9 mouse cellular contexts compared by ENCODE assay signal in the genomic region with DNA sequence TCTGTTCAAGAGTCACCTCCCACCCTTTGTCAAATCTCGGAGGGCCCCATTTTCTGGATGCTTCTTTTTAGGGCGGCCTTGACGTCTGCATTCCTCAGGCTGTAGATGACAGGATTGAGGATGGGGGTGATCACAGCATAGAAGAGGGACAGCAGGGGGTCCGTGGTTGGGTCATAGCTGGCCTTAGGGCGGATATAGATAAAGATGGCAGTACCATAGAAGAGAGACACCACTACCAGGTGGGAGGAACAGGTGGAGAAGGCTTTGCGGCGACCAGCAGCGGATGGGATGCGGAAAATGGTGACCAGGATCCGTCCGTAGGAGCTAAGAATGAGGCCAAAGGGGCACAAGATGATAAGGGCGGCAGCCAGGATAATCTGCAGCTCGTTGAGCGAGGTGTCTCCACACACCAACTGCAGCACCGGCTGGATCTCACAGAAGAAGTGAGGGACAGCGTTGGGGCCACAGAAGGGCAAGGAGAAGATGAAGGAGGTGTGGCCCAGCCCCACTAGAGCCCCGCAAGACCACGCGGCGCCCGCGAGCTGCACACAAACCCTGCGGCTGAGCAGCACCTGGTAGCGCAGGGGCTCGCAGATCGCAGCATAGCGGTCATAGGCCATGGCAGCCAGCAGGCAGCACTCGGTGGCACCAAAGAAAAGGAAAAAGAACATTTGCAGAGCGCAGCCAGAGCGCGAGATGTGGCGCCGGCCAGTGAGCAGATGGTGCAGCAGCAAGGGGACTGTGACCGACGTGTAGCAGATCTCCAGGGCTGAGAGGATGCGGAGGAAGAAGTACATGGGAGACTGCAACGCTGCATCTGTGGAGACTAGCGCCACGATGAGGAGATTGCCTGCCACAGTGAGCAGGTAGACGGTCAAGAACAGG. TPM values are rescaled to one million over a fixed set of nuclear protein-coding genes. Genes with fewer than 3 reads are reported as not detected.
DNase-seq lines count a peak whose midpoint lies in the region; ATAC-seq and TF ChIP-seq lines count a peak whose summit lies in the region.
"Had no signal": no experiment of that assay in that cellular context is flagged by ENCODE, and none has a peak within 500 bp of the region (broad histone marks: within the 10 kb centered on the region; RNA-seq: fewer than 3 reads in every experiment).

No protein-coding gene starts in this region.

- H3K27ac ChIP-seq in hindbrain, postnatal 0 days = no peak overlapping the region
- H3K27ac ChIP-seq in neural tube, embryonic 14.5 days (ENCODE audit: low read depth, low read length) = no peak overlapping the region

- TF ChIP-seq CTCF in hindbrain, postnatal 0 days (IDR thresholded peaks at IDR 0.05; ENCODE audit: low read depth) = peak; percentile 50

- peaks cover 5% of the 10 kb centered on the region; the same call in 1 of the 2 replicates for H3K4me1 ChIP-seq in hindbrain, postnatal 0 days (ENCODE audit: insufficient read depth, low read length)
- H3K4me1 ChIP-seq in neural tube, embryonic 14.5 days (ENCODE audit: control insufficient read depth, insufficient read depth, low read length) = no peaks in the 10 kb centered on the region

- no peaks in the 10 kb centered on the region for H3K36me3 ChIP-seq in hindbrain, postnatal 0 days (ENCODE audit: insufficient read depth, low read length)
- H3K36me3 ChIP-seq in neural tube, embryonic 14.5 days (ENCODE audit: control insufficient read depth, insufficient read depth, low read length) = no peaks in the 10 kb centered on the region

- peak overlapping the region; percentile 60 for H3K4me2 ChIP-seq in hindbrain, postnatal 0 days (ENCODE audit: low read depth, low read length)
- H3K4me2 ChIP-seq in neural tube, embryonic 14.5 days (ENCODE audit: low read depth, low read length) = peak overlapping the region; percentile 51

- peak overlapping the region; percentile 49 for H3K9ac ChIP-seq in hindbrain, postnatal 0 days (replicated peaks; ENCODE audit: low read length)
- peak overlapping the region; percentile 58 for H3K9ac ChIP-seq in neural tube, embryonic 14.5 days (replicated peaks; ENCODE audit: low read depth, low read length)

- H3K9me3 ChIP-seq in hindbrain, postnatal 0 days (ENCODE audit: low read length) = no peaks in the 10 kb centered on the region
- H3K9me3 ChIP-seq in neural tube, embryonic 14.5 days (ENCODE audit: control insufficient read depth, low read length) = no peaks in the 10 kb centered on the region

- peak overlapping the region; percentile 34 for H3K4me3 ChIP-seq in hindbrain, postnatal 0 days (ENCODE audit: low read length)
- H3K4me3 ChIP-seq in neural tube, embryonic 14.5 days (ENCODE audit: low read depth, low read length) = peak overlapping the region; percentile 32

- peak; percentile 82 for ATAC-seq in hindbrain, postnatal 0 days
- peak; percentile 88 for ATAC-seq in neural tube, embryonic 14.5 days (ENCODE audit: low read depth)
- no peak for ATAC-seq in inflammation-experienced regulatory T-cells, adult 6 months
- no peak for ATAC-seq in erythroid progenitor cell, adult 5-6 weeks (replicated peaks; ENCODE audit: low FRiP score, poor library complexity, severe bottlenecking)

- DNase-seq in layer of hippocampus, adult 11-12 months (ENCODE audit: low spot score) = peak; percentile 12
- no peak for DNase-seq in layer of hippocampus, postnatal 25 days (ENCODE audit: extremely low spot score in 1 of 2, low spot score in 1 of 2)
- peak; percentile 42 for DNase-seq in embryo, embryonic 10 days (ENCODE audit: low spot score)
- DNase-seq in hindbrain, postnatal 0 days (ENCODE audit: low spot score) = peak; percentile 56
- DNase-seq in urinary bladder, postnatal 14 days (ENCODE audit: low spot score) = no peak

- no peaks in the 10 kb centered on the region for H3K27me3 ChIP-seq in hindbrain, postnatal 0 days (ENCODE audit: insufficient read depth, low read length)
- no peaks in the 10 kb centered on the region for H3K27me3 ChIP-seq in neural tube, embryonic 14.5 days (ENCODE audit: control insufficient read depth, insufficient read depth, low read length)

- 19% methylated on average over 40 of the region's 40 CpGs for WGBS in hindbrain, postnatal 0 days
- WGBS in neural tube, embryonic 14.5 days = 23% methylated on average over 40 of the region's 40 CpGs

RNA-seq across cellular contexts. Expression of a gene that starts 1.8 kb away (rescaled TPM):
- total RNA-seq in layer of hippocampus, postnatal 25 days (2021) = not detected
- total RNA-seq in hindbrain, postnatal 0 days (2014; rRNA removed) = 0.37 TPM in 1 of 2 replicates, not detected in the other
- 0.03 and 0.04 TPM in 2 replicates for polyA plus RNA-seq in hindbrain, postnatal 0 days (2015; fragmentation: Nextera tagmentation; extraction: Ambion mirVana)
- 0.05 TPM in 1 of 2 replicates, not detected in the other for polyA plus RNA-seq in neural tube, embryonic 14.5 days (2014; fragmentation: Nextera tagmentation; extraction: Ambion mirVana)
- not detected for polyA plus RNA-seq in inflammation-experienced regulatory T-cells, adult 6 months (2017; shearing (Covaris generic))
- not detected in 2 replicates for total RNA-seq in erythroid progenitor cell, adult 5-6 weeks (2015; ENCODE audit: low replicate concordance)
- not detected in 2 replicates for total RNA-seq in erythroid progenitor cell, adult 5-6 weeks (2017; ENCODE audit: low replicate concordance)
- total RNA-seq: layer of hippocampus, postnatal 10 days had no signal

RNA-seq across cellular contexts. Expression of a gene that starts 8.8 kb away (rescaled TPM):
- not detected for total RNA-seq in layer of hippocampus, postnatal 25 days (2021)
- not detected in 2 replicates for total RNA-seq in hindbrain, postnatal 0 days (2014; rRNA removed)
- not detected in 2 replicates for polyA plus RNA-seq in hindbrain, postnatal 0 days (2015; fragmentation: Nextera tagmentation; extraction: Ambion mirVana)
- not detected in 2 replicates for polyA plus RNA-seq in neural tube, embryonic 14.5 days (2014; fragmentation: Nextera tagmentation; extraction: Ambion mirVana)
- not detected for polyA plus RNA-seq in inflammation-experienced regulatory T-cells, adult 6 months (2017; shearing (Covaris generic))
- not detected in 2 replicates for total RNA-seq in erythroid progenitor cell, adult 5-6 weeks (2015; ENCODE audit: low replicate concordance)
- not detected in 2 replicates for total RNA-seq in erythroid progenitor cell, adult 5-6 weeks (2017; ENCODE audit: low replicate concordance)
- total RNA-seq: layer of hippocampus, postnatal 10 days had no signal

RNA-seq across cellular contexts. Expression of a gene that starts 10.3 kb away (rescaled TPM):
- not detected for total RNA-seq in layer of hippocampus, postnatal 25 days (2021)
- total RNA-seq in hindbrain, postnatal 0 days (2014; rRNA removed) = 0.58 and 1.3 TPM in 2 replicates
- polyA plus RNA-seq in hindbrain, postnatal 0 days (2015; fragmentation: Nextera tagmentation; extraction: Ambion mirVana) = 0.14 TPM in 1 of 2 replicates, not detected in the other
- 0.19 TPM in 1 of 2 replicates, not detected in the other for polyA plus RNA-seq in neural tube, embryonic 14.5 days (2014; fragmentation: Nextera tagmentation; extraction: Ambion mirVana)
- not detected for polyA plus RNA-seq in inflammation-experienced regulatory T-cells, adult 6 months (2017; shearing (Covaris generic))
- total RNA-seq in erythroid progenitor cell, adult 5-6 weeks (2015; ENCODE audit: low replicate concordance) = not detected in 2 replicates
- not detected in 2 replicates for total RNA-seq in erythroid progenitor cell, adult 5-6 weeks (2017; ENCODE audit: low replicate concordance)
- total RNA-seq: layer of hippocampus, postnatal 10 days had no signal

RNA-seq across cellular contexts. Expression of a gene that starts 17.4 kb away (rescaled TPM):
- not detected for total RNA-seq in layer of hippocampus, postnatal 25 days (2021)
- not detected in 2 replicates for total RNA-seq in hindbrain, postnatal 0 days (2014; rRNA removed)
- polyA plus RNA-seq in hindbrain, postnatal 0 days (2015; fragmentation: Nextera tagmentation; extraction: Ambion mirVana) = not detected in 2 replicates
- polyA plus RNA-seq in neural tube, embryonic 14.5 days (2014; fragmentation: Nextera tagmentation; extraction: Ambion mirVana) = not detected in 2 replicates
- 1 to 10 TPM in 1 of 3 experiments, under 1 TPM in 1, not detected in 1; 0.62 to 1.6 TPM for polyA plus RNA-seq in inflammation-experienced regulatory T-cells, adult 6 months (2017; shearing (Covaris generic))
- total RNA-seq in erythroid progenitor cell, adult 5-6 weeks (2015; ENCODE audit: low replicate concordance) = 4.0 TPM in 1 of 2 replicates, not detected in the other
- 4.5 and 8.9 TPM in 2 replicates for total RNA-seq in erythroid progenitor cell, adult 5-6 weeks (2017; ENCODE audit: low replicate concordance)
- total RNA-seq: layer of hippocampus, postnatal 10 days had no signal

RNA-seq across cellular contexts. Expression of a gene that starts 26.0 kb away (rescaled TPM):
- total RNA-seq in layer of hippocampus, postnatal 25 days (2021) = not detected
- not detected in 2 replicates for total RNA-seq in hindbrain, postnatal 0 days (2014; rRNA removed)
- not detected in 2 replicates for polyA plus RNA-seq in hindbrain, postnatal 0 days (2015; fragmentation: Nextera tagmentation; extraction: Ambion mirVana)
- not detected in 2 replicates for polyA plus RNA-seq in neural tube, embryonic 14.5 days (2014; fragmentation: Nextera tagmentation; extraction: Ambion mirVana)
- polyA plus RNA-seq in inflammation-experienced regulatory T-cells, adult 6 months (2017; shearing (Covaris generic)) = not detected
- total RNA-seq in erythroid progenitor cell, adult 5-6 weeks (2015; ENCODE audit: low replicate concordance) = not detected in 2 replicates
- not detected in 2 replicates for total RNA-seq in erythroid progenitor cell, adult 5-6 weeks (2017; ENCODE audit: low replicate concordance)
- total RNA-seq: layer of hippocampus, postnatal 10 days had no signal

Comparison
In these comparisons a context has a peak if more than half of its experiments do, and no peak if none do; other contexts are left out.
1. DNase-seq: peak in layer of hippocampus, adult 11-12 months (single experiment), embryo, embryonic 10 days (single experiment) and hindbrain, postnatal 0 days (single experiment); none in layer of hippocampus, postnatal 25 days (0 of 2) and urinary bladder, postnatal 14 days (single experiment).
2. ATAC-seq: peak in hindbrain, postnatal 0 days (single experiment) and neural tube, embryonic 14.5 days (single experiment); none in inflammation-experienced regulatory T-cells, adult 6 months (single experiment) and erythroid progenitor cell, adult 5-6 weeks (single experiment).